Mouse (Mus musculus) pancreas, adult 10 weeks (tissue): Measurements from ENCODE around the gene Mib2. TPM values are rescaled to one million over a fixed set of nuclear protein-coding genes. Genes with fewer than 3 reads are reported as not detected.

Experiments used
- polyA plus RNA-seq: library from polyadenylated mRNA; stranded (reverse); fragments of 350-450 nt; fragmentation: Illumina TruSeq; extraction: RNeasy Lipid Tissue Mini Kit (QIAGEN cat#74804); gene quantifications from one replicate; pipeline ENCODE4 v1.2.3, GENCODE M21; 2015; ENCODE audit warnings: low read depth, low replicate concordance; ENCODE audit not compliant: insufficient read depth

Gene Mib2
- 17.5 TPM for polyA plus RNA-seq

GRCm38 (mm10) chr4:155668689-155669597 lies at the start of gene Mib2:
Gene Mib2, minus strand, starts transcription at chr4:155669198.

DNA sequence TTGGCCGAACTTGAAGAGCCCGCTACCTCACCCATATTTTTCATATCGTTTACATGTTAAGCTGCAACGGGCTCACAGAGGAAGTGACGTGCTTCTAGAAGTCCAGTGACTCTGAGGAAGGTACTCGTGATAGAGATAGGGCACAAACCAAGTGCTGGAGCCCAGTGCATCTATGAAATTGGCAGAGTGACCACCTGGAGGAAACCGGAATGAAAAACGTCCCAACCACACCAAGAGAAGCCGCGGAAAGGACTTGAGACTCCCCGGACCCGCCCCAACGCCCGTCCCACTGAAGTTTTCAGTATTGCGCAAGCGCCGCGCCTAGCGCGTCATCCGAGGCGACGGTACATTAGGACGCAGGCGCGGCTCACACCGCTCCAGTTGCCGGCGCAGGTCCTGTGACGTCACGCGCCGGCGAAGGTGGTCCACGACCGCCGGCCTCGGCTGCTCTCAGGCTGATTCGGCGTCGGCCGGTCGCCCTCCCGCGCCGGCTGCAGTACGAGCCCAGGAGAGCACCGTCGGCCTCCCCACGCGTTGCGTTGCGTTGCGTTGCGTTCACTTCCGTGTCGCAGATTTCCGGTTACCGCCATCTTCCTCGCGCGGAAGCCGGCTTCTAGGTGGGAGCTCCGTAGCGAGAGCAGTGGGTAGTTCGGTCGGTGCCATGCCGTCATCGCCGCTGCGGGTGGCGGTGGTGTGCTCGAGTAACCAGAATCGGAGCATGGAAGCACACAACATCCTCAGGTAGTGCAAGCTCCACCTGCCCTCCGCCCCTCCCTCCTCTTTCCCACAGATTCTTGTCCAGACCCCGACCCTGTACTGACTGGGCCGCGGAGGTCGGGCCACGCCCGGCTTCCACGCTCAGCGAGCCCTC lies 36.0 kb upstream of the Mib2 start, which contains the start of gene Ssu72:
TSS of gene Ssu72 (plus strand) at position 80 of the 871 bp plus-strand sequence.

DNA sequence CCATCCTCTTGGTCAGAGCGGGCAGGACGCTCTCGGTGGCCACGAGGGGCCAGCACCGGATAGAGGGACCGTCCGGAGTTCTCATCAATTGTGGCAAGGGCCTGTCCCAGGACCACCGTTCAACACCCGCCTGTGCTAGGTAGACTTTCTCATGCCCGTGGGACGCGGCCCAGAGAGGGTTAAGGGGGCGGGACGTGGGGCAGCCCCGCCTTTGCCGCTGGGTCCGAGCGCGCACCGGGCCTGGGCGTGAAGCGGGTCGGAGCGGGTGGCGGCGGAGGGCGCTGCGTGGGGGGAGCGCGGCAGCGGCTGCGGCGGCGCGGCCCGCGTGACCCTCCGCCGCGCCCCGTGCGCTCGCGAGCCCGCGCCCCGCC lies 25.1 kb upstream of the Mib2 start, which contains the start of gene Fndc10:
TSS of gene Fndc10 (plus strand) at position 232 of the 371 bp plus-strand sequence.

GRCm38 (mm10) chr4:155653086-155653450 lies 15.9 kb downstream of the Mib2 start, which contains the start of gene Mmp23:
Gene Mmp23, minus strand, starts transcription at chr4:155653384.

DNA sequence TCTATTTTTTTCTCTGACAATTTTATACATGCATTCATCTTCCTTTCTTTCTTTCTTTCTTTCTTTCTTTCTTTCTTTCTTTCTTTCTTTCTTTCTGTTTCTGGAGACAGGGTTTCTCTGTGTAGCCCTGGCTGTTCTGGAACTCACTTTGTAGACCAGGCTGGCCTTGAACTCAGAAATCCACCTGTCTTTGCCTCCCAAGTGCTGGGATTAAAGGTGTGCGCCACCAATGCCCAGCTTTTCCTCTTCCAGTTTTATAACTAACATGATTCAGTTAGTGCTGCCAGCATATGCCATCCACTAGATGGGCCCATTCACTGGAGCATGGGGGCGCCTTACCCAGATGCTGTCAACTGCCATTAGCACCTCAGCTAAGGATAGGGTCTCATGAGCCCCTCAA lies 23.7 kb downstream of the Mib2 start, which contains the start of gene Gm10563:
TSS of gene Gm10563 (minus strand) at position 101 of the 400 bp plus-strand sequence.

DNA sequence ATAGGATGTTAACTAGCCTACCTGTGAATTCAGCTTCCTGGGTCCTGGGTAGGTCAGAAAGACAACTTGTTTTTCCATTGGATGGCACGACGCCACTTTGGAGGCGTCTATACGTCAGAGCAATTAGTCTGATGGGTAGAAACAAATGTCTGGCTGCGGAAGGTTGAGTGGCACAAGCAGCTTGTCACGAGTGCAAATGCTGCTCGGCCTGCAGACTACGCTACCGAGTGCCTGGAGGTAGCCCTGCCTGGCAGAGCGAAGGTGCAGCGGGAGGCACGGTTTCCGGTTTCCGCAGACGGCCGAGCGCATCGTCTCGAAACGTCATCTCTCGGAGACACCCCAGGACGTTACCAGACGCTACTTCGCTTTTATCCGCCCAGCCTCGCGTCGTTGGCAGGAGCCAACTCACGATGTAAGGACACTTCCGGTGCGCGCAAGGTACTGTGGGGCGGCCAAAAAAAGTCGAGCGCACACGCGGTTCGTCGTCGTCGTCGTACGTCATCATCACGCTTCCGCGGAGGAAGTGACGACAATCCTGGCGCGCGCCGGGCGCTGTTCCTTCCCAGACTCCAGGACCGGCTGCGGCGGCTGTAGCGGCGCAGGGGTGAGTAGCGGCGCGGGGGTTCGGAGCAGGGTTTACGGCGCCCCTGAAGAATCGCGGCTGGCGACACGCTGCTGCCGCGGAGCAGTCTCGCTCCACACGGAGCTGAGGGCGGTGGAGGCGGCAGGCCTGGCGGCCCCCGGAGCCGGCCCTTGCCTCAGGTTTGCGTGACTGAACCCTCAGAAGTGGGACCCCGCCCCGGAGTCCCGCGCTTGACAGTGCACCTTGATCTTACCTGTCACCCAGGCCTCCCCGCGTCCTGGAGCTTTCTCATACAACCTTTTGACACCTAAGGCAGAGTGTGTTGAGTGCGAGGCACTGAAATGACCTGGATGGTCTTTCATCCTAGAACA lies 44.4 kb downstream of the Mib2 start, which contains the start of gene Cdk11b:
TSS of gene Cdk11b (plus strand) at position 517 of the 954 bp plus-strand sequence.

Other genes with a start within 250 kb of the Mib2 start
- 0.96 TPM for gene Tmem52, start 200.1 kb downstream of the Mib2 start, polyA plus RNA-seq
- 41.1 TPM for gene Gnb1, start 177.8 kb downstream of the Mib2 start, polyA plus RNA-seq
- 23.1 TPM for gene Nadk, start 106.8 kb downstream of the Mib2 start, polyA plus RNA-seq
- 2.6 TPM for gene Slc35e2, start 67.8 kb downstream of the Mib2 start, polyA plus RNA-seq
- 36.0 TPM for gene Cdk11b, start 44.3 kb downstream of the Mib2 start, polyA plus RNA-seq
- not detected for gene Gm10563, start 23.8 kb downstream of the Mib2 start, polyA plus RNA-seq
- gene Mmp23, start 15.8 kb downstream of the Mib2 start, polyA plus RNA-seq = 10.6 TPM
- gene Fndc10, start 25.1 kb upstream of the Mib2 start, polyA plus RNA-seq = 3.8 TPM
- gene Ssu72, start 35.6 kb upstream of the Mib2 start, polyA plus RNA-seq = 15.1 TPM
- gene Tmem240, start 65.6 kb upstream of the Mib2 start, polyA plus RNA-seq = 0.18 TPM
- 21.6 TPM for gene Atad3a, start 91.9 kb upstream of the Mib2 start, polyA plus RNA-seq
- gene Vwa1, start 105.5 kb upstream of the Mib2 start, polyA plus RNA-seq = 6.9 TPM
- gene Tmem88b, start 116.7 kb upstream of the Mib2 start, polyA plus RNA-seq = 0.22 TPM
- gene Ankrd65, start 121.2 kb upstream of the Mib2 start, polyA plus RNA-seq = not detected
- gene Mrpl20, start 133.7 kb upstream of the Mib2 start, polyA plus RNA-seq = 43.6 TPM
- 114 TPM for gene Ccnl2, start 143.3 kb upstream of the Mib2 start, polyA plus RNA-seq
- gene Aurkaip1, start 162.1 kb upstream of the Mib2 start, polyA plus RNA-seq = 38.2 TPM
- 34.6 TPM for gene Mxra8, start 170.5 kb upstream of the Mib2 start, polyA plus RNA-seq
- 37.5 TPM for gene Dvl1, start 178.2 kb upstream of the Mib2 start, polyA plus RNA-seq
- not detected for gene Tas1r3, start 194.2 kb upstream of the Mib2 start, polyA plus RNA-seq
- gene Cptp, start 200.2 kb upstream of the Mib2 start, polyA plus RNA-seq = 2.7 TPM
- 4.5 TPM for gene Ints11, start 200.3 kb upstream of the Mib2 start, polyA plus RNA-seq
- 6.6 TPM for gene Pusl1, start 222.6 kb upstream of the Mib2 start, polyA plus RNA-seq
- 3.7 TPM for gene Acap3, start 222.6 kb upstream of the Mib2 start, polyA plus RNA-seq